Mouse (Mus musculus) liver, embryonic 15.5 days (tissue): Measurements from ENCODE around the gene Cfap126. TPM values are rescaled to one million over a fixed set of nuclear protein-coding genes. Genes with fewer than 3 reads are reported as not detected.
A peak's percentile ranks its signal among the peaks of the same experiment; 100 is the strongest.

Source experiments
- ATAC-seq: fragments of 200-750 bp; cut with Nextera tagmentation; 2 replicates; pipeline ENCODE4 v1.8.0; 2017; ENCODE audit warnings: moderate number of reproducible peaks, mild to moderate bottlenecking, moderate library complexity; ENCODE audit not compliant: insufficient read depth
- H3K27ac ChIP-seq: fragments of 300-500 bp; sonication (generic); replicated peaks from 2 replicates; pipeline ENCODE4 v1.5.1; 2015; ENCODE audit warnings: mild to moderate bottlenecking, inconsistent platforms
- H3K27me3 ChIP-seq: fragments of 300-500 bp; sonication (generic); 2 replicates; pipeline ENCODE4 v1.6.1; 2015; ENCODE audit warnings: mild to moderate bottlenecking, inconsistent platforms
- H3K36me3 ChIP-seq: fragments of 300-500 bp; sonication (generic); replicated peaks from 2 replicates; pipeline ENCODE4 v1.6.1; 2015; ENCODE audit warnings: moderate library complexity, mild to moderate bottlenecking, inconsistent platforms
- H3K4me1 ChIP-seq: fragments of 300-500 bp; sonication (generic); replicated peaks from 2 replicates; pipeline ENCODE4 v1.6.1; 2015; ENCODE audit warnings: inconsistent platforms
- H3K4me2 ChIP-seq: fragments of 300-500 bp; sonication (generic); 2 replicates; pipeline ENCODE4 v1.6.1; 2015; ENCODE audit warnings: moderate library complexity, mild to moderate bottlenecking, inconsistent platforms
- H3K4me3 ChIP-seq: fragments of 300-500 bp; sonication (generic); replicated peaks from 2 replicates; pipeline ENCODE4 v1.5.1; 2015; ENCODE audit warnings: mild to moderate bottlenecking, inconsistent platforms
- H3K9ac ChIP-seq: fragments of 300-500 bp; sonication (generic); 2 replicates; pipeline ENCODE4 v1.6.1; 2015; ENCODE audit warnings: moderate library complexity, mild to moderate bottlenecking, inconsistent platforms
- H3K9me3 ChIP-seq: fragments of 300-500 bp; sonication (generic); replicated peaks from 2 replicates; pipeline ENCODE4 v1.6.1; 2016; ENCODE audit warnings: inconsistent platforms
- WGBS: fragments of 180-500 bp; shearing (Covaris S2); methylation state at CpG from one replicate; pipeline ENCODE4 v1.1.7; 2015; ENCODE audit warnings: mixed read lengths; ENCODE audit not compliant: insufficient replicate concordance; 5-methylcytosine and 5-hydroxymethylcytosine counted together
- microRNA-seq: library from miRNA; unstranded; fragments of <30 nt; microRNA quantifications from one replicate; pipeline ENCODE4, GENCODE M21; 2016
- polyA plus RNA-seq: library from polyadenylated mRNA; unstranded; fragments of >200 nt; fragmentation: Nextera tagmentation; extraction: Ambion mirVana; gene quantifications from 2 replicates; pipeline ENCODE4 v1.2.1, GENCODE M21; 2015

The Cfap126 gene
- polyA plus RNA-seq, 1 experiment from 2014 or later: 1.7 TPM

- Histone ChIP-seq H3K4me1 (peaks cover 18% of the 10 kb centered on the region), H3K27ac (no peak overlapping the region), H3K36me3 (no peaks in the 10 kb centered on the region), H3K4me3 (no peak overlapping the region), H3K9ac (no peak overlapping the region), H3K9me3 (no peaks in the 10 kb centered on the region), H3K27me3 (peaks cover 54% of the 10 kb centered on the region), H3K4me2 (no peak overlapping the region)
- WGBS: 71% methylated on average over 3 of the region's 3 CpGs
- no peak for ATAC-seq
Observed at GRCm38 (mm10) chr1:171162526-171162925, 48.8 kb downstream of the Cfap126 start.

DNA sequence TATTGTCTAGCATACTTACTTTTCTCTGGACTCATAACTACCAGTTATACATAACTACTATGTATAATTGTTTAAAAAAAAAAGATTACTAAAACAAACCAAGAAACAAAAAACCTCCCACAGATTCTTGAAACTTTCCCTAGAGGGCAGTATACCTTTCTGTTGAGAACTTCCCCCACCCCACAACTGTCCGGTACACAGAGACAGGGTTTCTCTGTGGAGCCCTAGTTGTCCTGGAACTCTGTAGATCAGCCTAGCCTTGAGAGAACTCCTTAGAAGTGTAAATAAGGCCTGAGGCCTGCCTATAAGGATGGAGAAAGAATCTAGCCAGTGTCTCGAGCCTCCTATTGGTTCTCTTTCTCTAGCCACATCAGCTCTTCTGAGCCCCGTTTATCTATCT, 50.5 kb downstream of the Cfap126 start:
- Histone ChIP-seq H3K4me3 (no peak overlapping the region), H3K4me1 (peaks cover 17% of the 10 kb centered on the region), H3K9ac (no peak overlapping the region), H3K36me3 (no peaks in the 10 kb centered on the region), H3K9me3 (no peaks in the 10 kb centered on the region), H3K4me2 (no peak overlapping the region), H3K27ac (no peak overlapping the region), H3K27me3 (peaks cover 45% of the 10 kb centered on the region)
- 29% methylated on average over 3 of the region's 3 CpGs for WGBS
- ATAC-seq: no peak

GRCm38 (mm10) chr1:171165629-171166345, 52.1 kb downstream of the Cfap126 start:
- Histone ChIP-seq H3K4me3 (no peak overlapping the region), H3K9ac (no peak overlapping the region), H3K9me3 (no peaks in the 10 kb centered on the region), H3K27ac (no peak overlapping the region), H3K4me1 (peaks cover 2% of the 10 kb centered on the region; the same call in 1 of the 2 replicates), H3K36me3 (no peaks in the 10 kb centered on the region), H3K27me3 (peaks cover 30% of the 10 kb centered on the region), H3K4me2 (no peak overlapping the region)
- ATAC-seq: no peak
- WGBS: 32% methylated on average over 5 of the region's 5 CpGs

DNA sequence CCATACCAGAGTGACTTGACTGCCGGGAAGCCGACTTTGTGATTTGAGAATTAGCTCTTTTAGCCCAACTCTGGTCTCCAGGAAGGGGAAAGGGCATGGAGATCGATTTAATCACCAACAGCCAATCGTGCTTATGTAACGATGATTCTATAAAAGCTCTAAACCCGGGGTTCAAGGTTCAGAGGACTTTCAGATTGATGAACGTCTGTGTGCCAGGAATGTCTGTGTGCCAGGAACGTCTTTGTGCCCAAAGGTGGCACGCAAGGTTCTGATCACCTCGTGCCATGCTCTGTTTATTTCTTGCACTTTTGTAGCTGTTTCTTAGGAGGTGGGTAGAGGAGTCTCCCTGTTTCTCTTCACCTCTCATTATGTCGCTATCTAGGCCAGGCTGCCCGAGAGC, 55.2 kb downstream of the Cfap126 start:
- Histone ChIP-seq H3K27me3 (peaks cover 18% of the 10 kb centered on the region), H3K27ac (no peak overlapping the region), H3K4me1 (no peaks in the 10 kb centered on the region), H3K4me2 (no peak overlapping the region), H3K9ac (no peak overlapping the region), H3K4me3 (no peak overlapping the region), H3K9me3 (no peaks in the 10 kb centered on the region), H3K36me3 (no peaks in the 10 kb centered on the region)
- no peak for ATAC-seq
- WGBS: 63% methylated on average over 12 of the region's 12 CpGs

GRCm38 (mm10) chr1:171169913-171170312, 56.2 kb downstream of the Cfap126 start:
- H3K4me2 ChIP-seq: no peak overlapping the region
- H3K27me3 ChIP-seq: peaks cover 16% of the 10 kb centered on the region
- H3K9me3 ChIP-seq: no peaks in the 10 kb centered on the region
- no peaks in the 10 kb centered on the region for H3K36me3 ChIP-seq
- no peak for ATAC-seq
- 34% methylated on average over 3 of the region's 3 CpGs for WGBS
- H3K4me3 ChIP-seq: no peak overlapping the region
- H3K27ac ChIP-seq: no peak overlapping the region
- H3K9ac ChIP-seq: no peak overlapping the region
- H3K4me1 ChIP-seq: no peaks in the 10 kb centered on the region

DNA sequence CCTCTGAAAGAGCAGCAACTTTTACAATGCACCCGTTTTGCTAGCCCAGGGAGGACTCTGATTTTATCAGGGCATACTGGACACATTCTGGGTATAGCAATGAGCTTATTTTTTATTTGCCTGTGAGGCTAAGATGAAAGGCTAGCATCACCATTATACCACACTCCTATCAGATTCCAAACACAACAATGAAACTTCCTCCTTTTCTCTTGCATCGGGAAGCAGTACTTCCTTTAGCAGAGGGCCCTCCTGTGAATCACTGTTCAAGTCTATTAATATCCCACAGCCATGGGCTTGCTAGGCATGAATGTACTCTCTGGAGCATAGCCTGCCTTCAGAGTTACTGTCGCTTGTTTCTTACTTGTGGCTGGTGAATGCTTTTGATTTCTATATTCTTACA, 57.4 kb downstream of the Cfap126 start:
- Histone ChIP-seq H3K9ac (no peak overlapping the region), H3K4me3 (no peak overlapping the region), H3K4me2 (no peak overlapping the region), H3K27ac (no peak overlapping the region), H3K4me1 (no peaks in the 10 kb centered on the region), H3K36me3 (no peaks in the 10 kb centered on the region), H3K27me3 (0 out of 2 replicates have a peak, but pooled peaks cover 4% of the 10 kb centered on the region), H3K9me3 (no peaks in the 10 kb centered on the region)
- peak; percentile 42; the same call in 1 of the 2 replicates for ATAC-seq
- 10% methylated on average over 3 of the region's 3 CpGs for WGBS

DNA sequence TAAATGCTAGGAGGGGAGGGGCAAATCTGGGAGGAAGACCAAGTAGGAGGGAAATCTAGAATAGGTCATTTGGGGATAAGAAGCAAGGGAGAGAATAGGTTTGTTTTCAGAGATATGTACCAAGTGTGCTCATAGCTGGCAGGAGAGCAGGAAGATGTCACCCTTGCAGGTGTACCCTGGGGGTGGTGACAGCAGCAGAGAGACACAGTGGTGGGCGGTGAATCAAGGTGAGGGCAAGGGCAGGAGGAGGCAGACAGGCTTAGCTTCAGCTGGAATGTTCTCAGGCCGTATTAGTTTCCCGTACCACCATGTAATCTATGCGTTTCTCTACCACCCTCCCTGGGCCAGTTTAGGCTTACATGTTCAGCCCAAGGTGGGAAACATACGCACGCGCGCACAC, 59.1 kb downstream of the Cfap126 start:
- no peaks in the 10 kb centered on the region for H3K4me1 ChIP-seq

More for the DNA sequence above, 59.1 kb downstream of the Cfap126 start:
- Histone ChIP-seq H3K9ac (no peak overlapping the region), H3K4me3 (no peak overlapping the region), H3K36me3 (no peaks in the 10 kb centered on the region), H3K9me3 (no peaks in the 10 kb centered on the region), H3K4me2 (no peak overlapping the region), H3K27me3 (0 out of 2 replicates have a peak, but pooled peaks cover 2% of the 10 kb centered on the region), H3K27ac (no peak overlapping the region)
- WGBS: 84% methylated on average over 8 of the region's 8 CpGs
- no peak for ATAC-seq

Small RNA genes within 50 kb of the gene (microRNA-seq; reads per million reads assigned to microRNA genes)
- gene Gm27552 (not detected), gene Gm27844 (not detected), gene Mir6546 (10.1 reads per million, percentile 27 among the genes with 10 or more reads in this experiment)

Other genes starting within 250 kb of the Cfap126 start
- 6.4 TPM in 2 replicates for gene Atf6, start 246.1 kb upstream of the Cfap126 start, polyA plus RNA-seq
- gene Gm26620, start 228.9 kb upstream of the Cfap126 start, polyA plus RNA-seq: 0.30 TPM in 1 of 2 replicates, not detected in the other
- gene Dusp12, start 228.4 kb upstream of the Cfap126 start, polyA plus RNA-seq: 19.7 and 20.5 TPM in 2 replicates
- 0.07 TPM in 1 of 2 replicates, not detected in the other for gene Fcrlb, start 201.0 kb upstream of the Cfap126 start, polyA plus RNA-seq
- gene Fcrla, start 186.3 kb upstream of the Cfap126 start, polyA plus RNA-seq: 0.46 and 0.48 TPM in 2 replicates
- 4.8 and 5.7 TPM in 2 replicates for gene Fcgr2b, start 137.4 kb upstream of the Cfap126 start, polyA plus RNA-seq
- 3.9 and 4.2 TPM in 2 replicates for gene Fcgr4, start 95.0 kb upstream of the Cfap126 start, polyA plus RNA-seq
- 27.2 and 28.0 TPM in 2 replicates for gene Fcgr3, start 49.0 kb upstream of the Cfap126 start, polyA plus RNA-seq
- gene Sdhc, start 36.7 kb downstream of the Cfap126 start, polyA plus RNA-seq: 149 and 158 TPM in 2 replicates
- gene Mpz, start 36.8 kb downstream of the Cfap126 start, polyA plus RNA-seq: not detected in 2 replicates
- 1.7 and 2.1 TPM in 2 replicates for gene Pcp4l1, start 82.3 kb downstream of the Cfap126 start, polyA plus RNA-seq
- 1.1 and 1.5 TPM in 2 replicates for gene Nr1i3, start 100.1 kb downstream of the Cfap126 start, polyA plus RNA-seq
- gene Tomm40l, start 108.6 kb downstream of the Cfap126 start, polyA plus RNA-seq: 15.8 and 16.2 TPM in 2 replicates
- gene Apoa2, start 111.1 kb downstream of the Cfap126 start, polyA plus RNA-seq: 6,467 and 6,641 TPM in 2 replicates
- 115 and 118 TPM in 2 replicates for gene Fcer1g, start 120.4 kb downstream of the Cfap126 start, polyA plus RNA-seq
- 0.58 and 0.60 TPM in 2 replicates for gene Adamts4, start 136.5 kb downstream of the Cfap126 start, polyA plus RNA-seq
- gene Ndufs2, start 137.5 kb downstream of the Cfap126 start, polyA plus RNA-seq: 137 and 144 TPM in 2 replicates
- gene B4galt3, start 156.4 kb downstream of the Cfap126 start, polyA plus RNA-seq: 21.9 and 23.5 TPM in 2 replicates
- gene Ppox, start 167.3 kb downstream of the Cfap126 start, polyA plus RNA-seq: 214 and 226 TPM in 2 replicates
- 24.9 and 28.5 TPM in 2 replicates for gene Usp21, start 174.1 kb downstream of the Cfap126 start, polyA plus RNA-seq
- gene Ufc1, start 181.1 kb downstream of the Cfap126 start, polyA plus RNA-seq: 40.6 and 41.4 TPM in 2 replicates
- gene Dedd, start 215.2 kb downstream of the Cfap126 start, polyA plus RNA-seq: 18.6 and 20.1 TPM in 2 replicates
- 33.1 and 39.1 TPM in 2 replicates for gene Nit1, start 231.7 kb downstream of the Cfap126 start, polyA plus RNA-seq
- 32.8 and 37.5 TPM in 2 replicates for gene Pfdn2, start 231.8 kb downstream of the Cfap126 start, polyA plus RNA-seq
- 0.21 and 0.33 TPM in 2 replicates for gene Klhdc9, start 246.9 kb downstream of the Cfap126 start, polyA plus RNA-seq